Mouse (Mus musculus) G1E (cell line): Measurements from ENCODE around the gene Tgfbr3.

Source experiments
- CTCF ChIP-seq: IDR thresholded peaks from 2 replicates; pipeline ENCODE4 v1.5.1; 2012; ENCODE audit warnings: low read depth, low read length, inconsistent platforms, mixed read lengths
- GATA1 ChIP-seq: IDR thresholded peaks from 2 replicates; pipeline ENCODE4 v1.6.1; 2012; ENCODE audit warnings: borderline replicate concordance, low read length, inconsistent platforms, mixed read lengths
- TAL1 ChIP-seq: conservative IDR thresholded peaks from 2 replicates; pipeline ENCODE4 v1.6.1; 2012; ENCODE audit warnings: low read depth, low read length, inconsistent platforms, mixed read lengths

- TF ChIP-seq GATA1 (no peak), CTCF (no peak), TAL1 (no peak)
Measured at GRCm38 (mm10) chr5:107253395-107253794, 36.0 kb downstream of the Tgfbr3 start.
